Mouse (Mus musculus): Measurements from ENCODE around the gene 1700022I11Rik. TPM values are rescaled to one million over a fixed set of nuclear protein-coding genes. Genes with fewer than 3 reads are reported as not detected.

Gene 1700022I11Rik
- polyA plus RNA-seq, 2 experiments = 0.07 to 0.44 TPM

- Histone ChIP-seq H3K27me3 (ENCODE audit: control insufficient read depth, insufficient read depth, low read length) (peaks cover 34% of the 10 kb centered on the region), H3K27ac (no peak overlapping the region), H3K9me3 (ENCODE audit: control insufficient read depth, low read length) (no peaks in the 10 kb centered on the region), H3K4me2 (ENCODE audit: low read depth) (peak overlapping the region; percentile 76), H3K36me3 (replicated peaks; ENCODE audit: control insufficient read depth, insufficient read depth, low read depth) (no peaks in the 10 kb centered on the region), H3K4me1 (replicated peaks; ENCODE audit: control insufficient read depth in 2 of 2, insufficient read depth in 2 of 2, low read length in 1 of 2) (peaks cover 0 to 2% of the 10 kb centered on the region in 2 experiments; a peak in 1 of 4 replicates), H3K9ac (replicated peaks) (peak overlapping the region; percentile 59), H3K4me3 (ENCODE audit: insufficient read depth in 1 of 2, low read depth in 2 of 2, low read length in 2 of 2) (peak overlapping the region; percentile 53 to 56)
- DNase-seq (ENCODE audit: low read depth in 3 of 3, low spot score in 3 of 3) (peak; percentile 15 to 51 (median 34)), ATAC-seq (ENCODE audit: insufficient read depth) (peak; percentile 65)
- 3% methylated on average over 22 of the region's 27 CpGs for WGBS (ENCODE audit: insufficient replicate concordance)
- TF ChIP-seq CTCF (IDR thresholded peaks at IDR 0.05; ENCODE audit: low read depth) (no peak), EP300 (IDR thresholded peaks at IDR 0.05; ENCODE audit: low read depth) (no peak)
These were observed 19.3 kb upstream of the 1700022I11Rik start for GRCm38 (mm10) chr4:42950065-42950558.

- H3K27ac ChIP-seq = no peak overlapping the region
- no peak for ATAC-seq (ENCODE audit: insufficient read depth)
These were observed 17.9 kb upstream of the 1700022I11Rik start for GRCm38 (mm10) chr4:42951206-42952195.

GRCm38 (mm10) chr4:42952563-42952962 is 16.8 kb upstream of the 1700022I11Rik start:
- DNase-seq (ENCODE audit: low read depth in 3 of 3, low spot score in 3 of 3) = no peak
- Histone ChIP-seq H3K9me3 (ENCODE audit: control insufficient read depth, low read length) (no peaks in the 10 kb centered on the region), H3K4me2 (ENCODE audit: low read depth) (no peak overlapping the region), H3K4me3 (ENCODE audit: insufficient read depth in 1 of 2, low read depth in 2 of 2, low read length in 2 of 2) (no peak overlapping the region), H3K27ac (no peak overlapping the region), H3K27me3 (ENCODE audit: control insufficient read depth, insufficient read depth, low read length) (peaks cover 27% of the 10 kb centered on the region), H3K4me1 (replicated peaks; ENCODE audit: control insufficient read depth in 2 of 2, insufficient read depth in 2 of 2, low read length in 1 of 2) (peaks cover 0 to 2% of the 10 kb centered on the region in 2 experiments; a peak in 1 of 4 replicates), H3K36me3 (replicated peaks; ENCODE audit: control insufficient read depth, insufficient read depth, low read depth) (no peaks in the 10 kb centered on the region), H3K9ac (replicated peaks) (no peak overlapping the region)
- 65% methylated on average over 7 of the region's 7 CpGs for WGBS (ENCODE audit: insufficient replicate concordance)
- TF ChIP-seq EP300 (IDR thresholded peaks at IDR 0.05; ENCODE audit: low read depth) = no peak
- ATAC-seq (ENCODE audit: insufficient read depth) = no peak

More at GRCm38 (mm10) chr4:42951206-42952195, 17.9 kb upstream of the 1700022I11Rik start:
- no peak for TF ChIP-seq EP300 (IDR thresholded peaks at IDR 0.05; ENCODE audit: low read depth)
- TF ChIP-seq CTCF (IDR thresholded peaks at IDR 0.05; ENCODE audit: low read depth) = no peak
- Histone ChIP-seq H3K9me3 (ENCODE audit: control insufficient read depth, low read length) (no peaks in the 10 kb centered on the region), H3K9ac (replicated peaks) (no peak overlapping the region), H3K27me3 (ENCODE audit: control insufficient read depth, insufficient read depth, low read length) (peaks cover 32% of the 10 kb centered on the region), H3K36me3 (replicated peaks; ENCODE audit: control insufficient read depth, insufficient read depth, low read depth) (no peaks in the 10 kb centered on the region), H3K4me2 (ENCODE audit: low read depth) (no peak overlapping the region), H3K4me3 (ENCODE audit: insufficient read depth in 1 of 2, low read depth in 2 of 2, low read length in 2 of 2) (no peak overlapping the region), H3K4me1 (replicated peaks; ENCODE audit: control insufficient read depth in 2 of 2, insufficient read depth in 2 of 2, low read length in 1 of 2) (peaks cover 0 to 2% of the 10 kb centered on the region in 2 experiments; a peak in 1 of 4 replicates)
- no peak for DNase-seq (ENCODE audit: low read depth in 3 of 3, low spot score in 3 of 3)
- WGBS (ENCODE audit: insufficient replicate concordance) = 41% methylated on average over 11 of the region's 11 CpGs

- 46% methylated on average over 10 of the region's 10 CpGs for WGBS (ENCODE audit: insufficient replicate concordance)
- Histone ChIP-seq H3K9me3 (ENCODE audit: control insufficient read depth, low read length) (no peaks in the 10 kb centered on the region), H3K27ac (no peak overlapping the region), H3K4me3 (ENCODE audit: insufficient read depth in 1 of 2, low read depth in 2 of 2, low read length in 2 of 2) (no peak overlapping the region), H3K36me3 (replicated peaks; ENCODE audit: control insufficient read depth, insufficient read depth, low read depth) (no peaks in the 10 kb centered on the region), H3K4me1 (replicated peaks; ENCODE audit: control insufficient read depth in 2 of 2, insufficient read depth in 2 of 2, low read length in 1 of 2) (peaks cover 0 to 2% of the 10 kb centered on the region in 2 experiments; a peak in 1 of 4 replicates), H3K4me2 (ENCODE audit: low read depth) (no peak overlapping the region), H3K9ac (replicated peaks) (no peak overlapping the region), H3K27me3 (ENCODE audit: control insufficient read depth, insufficient read depth, low read length) (peaks cover 20% of the 10 kb centered on the region)
- ATAC-seq (ENCODE audit: insufficient read depth) (no peak), DNase-seq (ENCODE audit: low read depth in 3 of 3, low spot score in 3 of 3) (no peak)
- TF ChIP-seq EP300 (IDR thresholded peaks at IDR 0.05; ENCODE audit: low read depth) (no peak), CTCF (IDR thresholded peaks at IDR 0.05; ENCODE audit: low read depth) (no peak)
These were observed 15.8 kb upstream of the 1700022I11Rik start for GRCm38 (mm10) chr4:42953435-42954094.

All from liver, embryonic 14.5 days (tissue).